Mouse (Mus musculus): ENCODE results near the gene Fbrsl1. TPM values are rescaled to one million over a fixed set of nuclear protein-coding genes. Genes with fewer than 3 reads are reported as not detected.

Fbrsl1 gene
- polyA plus RNA-seq, 1 experiment from 2014 or later = 21.2 TPM

- H3K27ac ChIP-seq (ENCODE audit: low read depth, low read length) = no peak overlapping the region
- peaks cover 10% of the 10 kb centered on the region for H3K36me3 ChIP-seq (ENCODE audit: control insufficient read depth, insufficient read depth, low read length)
- H3K27me3 ChIP-seq (ENCODE audit: control insufficient read depth, insufficient read depth, low read length) = no peaks in the 10 kb centered on the region; the same call in 1 of the 2 replicates
- H3K4me3 ChIP-seq (ENCODE audit: low read depth, low read length) = peak overlapping the region; percentile 36
- no peaks in the 10 kb centered on the region for H3K9me3 ChIP-seq (ENCODE audit: control insufficient read depth, low read length)
- H3K9ac ChIP-seq (replicated peaks; ENCODE audit: low read depth, low read length) = peak overlapping the region; percentile 54
- H3K4me1 ChIP-seq (ENCODE audit: control insufficient read depth, insufficient read depth, low read length) = peaks cover 8% of the 10 kb centered on the region; the same call in 1 of the 2 replicates
- H3K4me2 ChIP-seq (ENCODE audit: low read depth, low read length) = peak overlapping the region; percentile 80
- peak; percentile 10; the same call in 1 of the 2 replicates for ATAC-seq (ENCODE audit: low read depth)
- 24% methylated on average over 11 of the region's 11 CpGs for WGBS
Observed at GRCm38 (mm10) chr5:110363822-110364545, 84.3 kb downstream of the Fbrsl1 start.

- Histone ChIP-seq H3K36me3 (ENCODE audit: control insufficient read depth, insufficient read depth, low read length) (peaks cover 10% of the 10 kb centered on the region), H3K27me3 (ENCODE audit: control insufficient read depth, insufficient read depth, low read length) (no peaks in the 10 kb centered on the region; the same call in 1 of the 2 replicates), H3K4me3 (ENCODE audit: low read depth, low read length) (peak overlapping the region; percentile 36), H3K9me3 (ENCODE audit: control insufficient read depth, low read length) (no peaks in the 10 kb centered on the region), H3K4me2 (ENCODE audit: low read depth, low read length) (peak overlapping the region; percentile 80), H3K27ac (ENCODE audit: low read depth, low read length) (no peak overlapping the region), H3K9ac (replicated peaks; ENCODE audit: low read depth, low read length) (peak overlapping the region; percentile 54), H3K4me1 (ENCODE audit: control insufficient read depth, insufficient read depth, low read length) (peaks cover 8% of the 10 kb centered on the region; the same call in 1 of the 2 replicates)
- peak; percentile 83 for ATAC-seq (ENCODE audit: low read depth)
- WGBS = 2% methylated on average over 61 of the region's 72 CpGs
Observed at GRCm38 (mm10) chr5:110363179-110363821, 85.0 kb downstream of the Fbrsl1 start.

DNA sequence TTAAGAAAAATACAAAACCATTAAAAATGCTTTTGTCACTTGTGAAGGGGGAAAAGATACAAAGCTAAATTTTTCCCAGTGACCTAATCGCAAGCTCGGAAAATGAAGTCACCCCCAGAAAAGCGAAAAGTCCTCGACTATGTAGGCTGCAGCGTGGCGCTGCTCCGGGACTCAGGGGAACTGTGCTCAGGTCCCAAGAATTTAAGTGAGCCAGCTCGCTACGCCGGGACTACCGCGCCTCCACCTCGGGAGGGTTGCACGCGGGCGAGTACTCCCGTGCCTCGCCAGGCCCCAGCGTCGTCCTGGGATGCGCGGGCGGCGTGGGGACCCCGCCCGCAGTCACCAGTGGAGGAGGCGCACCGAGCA is 85.5 kb downstream of the Fbrsl1 start:
- ATAC-seq (ENCODE audit: low read depth) = peak; percentile 26
- H3K27ac ChIP-seq (ENCODE audit: low read depth, low read length) = no peak overlapping the region

GRCm38 (mm10) chr5:110361465-110361864 is 86.8 kb downstream of the Fbrsl1 start:
- H3K9me3 ChIP-seq (ENCODE audit: control insufficient read depth, low read length) = no peaks in the 10 kb centered on the region
- 88% methylated on average over 6 of the region's 6 CpGs for WGBS
- H3K36me3 ChIP-seq (ENCODE audit: control insufficient read depth, insufficient read depth, low read length) = no peaks in the 10 kb centered on the region; the same call in 1 of the 2 replicates
- peaks cover 8% of the 10 kb centered on the region; the same call in 1 of the 2 replicates for H3K4me1 ChIP-seq (ENCODE audit: control insufficient read depth, insufficient read depth, low read length)
- H3K27me3 ChIP-seq (ENCODE audit: control insufficient read depth, insufficient read depth, low read length) = no peaks in the 10 kb centered on the region; the same call in 1 of the 2 replicates
- no peak overlapping the region for H3K4me2 ChIP-seq (ENCODE audit: low read depth, low read length)
- no peak overlapping the region for H3K27ac ChIP-seq (ENCODE audit: low read depth, low read length)
- no peak for ATAC-seq (ENCODE audit: low read depth)
- H3K4me3 ChIP-seq (ENCODE audit: low read depth, low read length) = no peak overlapping the region
- no peak overlapping the region for H3K9ac ChIP-seq (replicated peaks; ENCODE audit: low read depth, low read length)

More for the DNA sequence above, 85.5 kb downstream of the Fbrsl1 start:
- Histone ChIP-seq H3K9me3 (ENCODE audit: control insufficient read depth, low read length) (no peaks in the 10 kb centered on the region), H3K4me2 (ENCODE audit: low read depth, low read length) (peak overlapping the region; percentile 80), H3K9ac (replicated peaks; ENCODE audit: low read depth, low read length) (peak overlapping the region; percentile 54), H3K36me3 (ENCODE audit: control insufficient read depth, insufficient read depth, low read length) (peaks cover 8% of the 10 kb centered on the region), H3K4me3 (ENCODE audit: low read depth, low read length) (peak overlapping the region; percentile 36), H3K27me3 (ENCODE audit: control insufficient read depth, insufficient read depth, low read length) (no peaks in the 10 kb centered on the region; the same call in 1 of the 2 replicates), H3K4me1 (ENCODE audit: control insufficient read depth, insufficient read depth, low read length) (peaks cover 8% of the 10 kb centered on the region; the same call in 1 of the 2 replicates)
- WGBS = 1% methylated on average over 28 of the region's 28 CpGs

DNA sequence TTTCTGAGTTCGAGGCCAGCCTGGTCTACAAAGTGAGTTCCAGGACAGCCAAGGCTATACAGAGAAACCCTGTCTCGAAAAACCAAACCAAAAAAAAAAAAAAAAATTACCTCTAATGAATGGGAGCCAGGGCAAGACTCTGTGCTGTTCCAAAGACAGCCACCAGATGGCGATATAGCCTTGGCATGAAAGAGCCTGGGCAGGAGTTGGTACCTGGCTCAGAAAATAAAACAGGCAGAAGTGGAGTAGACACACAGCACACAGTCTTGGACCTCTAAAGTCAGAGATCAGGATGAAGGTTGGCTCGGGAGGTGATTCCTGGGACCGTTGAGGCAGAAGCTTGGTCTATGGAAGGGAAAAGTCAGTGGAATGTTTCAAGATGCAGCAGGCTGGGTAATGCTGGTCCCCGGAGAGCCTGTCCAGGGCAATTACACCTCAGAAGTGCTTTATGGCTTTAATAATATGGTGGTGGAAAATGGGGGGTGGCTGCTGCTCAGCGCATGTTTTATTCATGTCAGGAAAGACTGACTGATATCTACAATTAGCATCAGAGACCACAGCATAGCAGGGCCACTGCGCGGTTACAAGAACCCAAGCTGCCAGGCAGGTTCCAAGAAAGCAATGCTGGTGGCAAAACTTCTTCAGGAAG is 90.6 kb downstream of the Fbrsl1 start:
- no peak overlapping the region for H3K9ac ChIP-seq (replicated peaks; ENCODE audit: low read depth, low read length)
- no peak overlapping the region for H3K4me2 ChIP-seq (ENCODE audit: low read depth, low read length)
- no peak overlapping the region; the same call in 1 of the 2 replicates for H3K27ac ChIP-seq (ENCODE audit: low read depth, low read length)
- peak; percentile 75 for ATAC-seq (ENCODE audit: low read depth)
- H3K27me3 ChIP-seq (ENCODE audit: control insufficient read depth, insufficient read depth, low read length) = no peaks in the 10 kb centered on the region; the same call in 1 of the 2 replicates
- H3K36me3 ChIP-seq (ENCODE audit: control insufficient read depth, insufficient read depth, low read length) = no peaks in the 10 kb centered on the region; the same call in 1 of the 2 replicates
- H3K4me3 ChIP-seq (ENCODE audit: low read depth, low read length) = no peak overlapping the region
- WGBS = 20% methylated on average over 9 of the region's 9 CpGs
- no peaks in the 10 kb centered on the region for H3K9me3 ChIP-seq (ENCODE audit: control insufficient read depth, low read length)
- H3K4me1 ChIP-seq (ENCODE audit: control insufficient read depth, insufficient read depth, low read length) = no peaks in the 10 kb centered on the region

- 23% methylated on average over 7 of the region's 7 CpGs for WGBS
- Histone ChIP-seq H3K27ac (ENCODE audit: low read depth, low read length) (no peak overlapping the region), H3K9me3 (ENCODE audit: control insufficient read depth, low read length) (no peaks in the 10 kb centered on the region), H3K4me3 (ENCODE audit: low read depth, low read length) (no peak overlapping the region), H3K4me2 (ENCODE audit: low read depth, low read length) (no peak overlapping the region), H3K36me3 (ENCODE audit: control insufficient read depth, insufficient read depth, low read length) (no peaks in the 10 kb centered on the region), H3K27me3 (ENCODE audit: control insufficient read depth, insufficient read depth, low read length) (no peaks in the 10 kb centered on the region), H3K4me1 (ENCODE audit: control insufficient read depth, insufficient read depth, low read length) (no peaks in the 10 kb centered on the region), H3K9ac (replicated peaks; ENCODE audit: low read depth, low read length) (no peak overlapping the region)
- ATAC-seq (ENCODE audit: low read depth) = no peak
Observed at GRCm38 (mm10) chr5:110354716-110355115, 93.6 kb downstream of the Fbrsl1 start.

DNA sequence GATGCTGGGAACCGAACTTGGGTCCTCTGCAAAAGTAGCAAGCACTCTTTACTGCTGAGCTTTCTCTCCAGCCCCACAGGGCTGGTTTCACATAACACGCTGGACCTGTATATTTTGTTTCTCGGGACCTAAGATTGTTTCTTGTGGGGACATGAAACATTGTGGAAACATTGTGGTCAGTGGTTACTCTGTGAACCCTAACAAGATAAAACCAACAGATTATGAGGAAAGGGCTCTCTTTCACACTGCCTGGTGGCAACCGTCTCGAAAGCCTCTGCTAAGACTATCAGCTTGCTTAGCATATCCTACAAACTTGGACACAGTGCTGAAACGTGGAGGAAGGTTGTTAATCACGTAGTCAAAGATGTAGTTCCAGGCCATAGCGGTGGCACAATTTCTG is 101.3 kb downstream of the Fbrsl1 start:
- H3K4me2 ChIP-seq (ENCODE audit: low read depth, low read length) = no peak overlapping the region
- H3K9me3 ChIP-seq (ENCODE audit: control insufficient read depth, low read length) = no peaks in the 10 kb centered on the region
- no peak overlapping the region for H3K4me3 ChIP-seq (ENCODE audit: low read depth, low read length)
- WGBS = 86% methylated on average over 8 of the region's 8 CpGs
- peaks cover 5% of the 10 kb centered on the region; the same call in 1 of the 2 replicates for H3K27me3 ChIP-seq (ENCODE audit: control insufficient read depth, insufficient read depth, low read length)
- no peak overlapping the region for H3K9ac ChIP-seq (replicated peaks; ENCODE audit: low read depth, low read length)
- H3K27ac ChIP-seq (ENCODE audit: low read depth, low read length) = no peak overlapping the region
- no peaks in the 10 kb centered on the region for H3K36me3 ChIP-seq (ENCODE audit: control insufficient read depth, insufficient read depth, low read length)
- peaks cover 6% of the 10 kb centered on the region; the same call in 1 of the 2 replicates for H3K4me1 ChIP-seq (ENCODE audit: control insufficient read depth, insufficient read depth, low read length)
- ATAC-seq (ENCODE audit: low read depth) = no peak

DNA sequence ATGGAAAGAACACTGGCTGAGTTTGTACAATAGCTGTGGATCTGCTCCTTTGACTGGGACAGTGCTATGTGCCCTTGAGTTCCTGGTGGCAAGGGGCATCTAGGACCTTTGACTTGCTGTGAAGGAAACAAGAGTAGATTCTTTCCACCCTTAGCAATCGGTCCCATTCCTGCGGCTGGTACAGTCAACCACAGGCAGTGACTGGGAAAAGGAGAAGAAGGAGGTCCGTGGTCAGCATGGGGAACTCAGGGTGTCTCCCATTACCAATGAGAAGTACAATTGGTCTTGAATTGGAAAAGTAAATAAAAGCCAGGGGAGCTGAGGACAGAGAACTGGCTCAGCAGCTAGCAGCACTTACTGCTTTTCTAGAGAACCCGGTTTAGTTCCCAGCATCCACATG is 102.8 kb downstream of the Fbrsl1 start:
- no peak overlapping the region for H3K9ac ChIP-seq (replicated peaks; ENCODE audit: low read depth, low read length)
- H3K4me1 ChIP-seq (ENCODE audit: control insufficient read depth, insufficient read depth, low read length) = peaks cover 6% of the 10 kb centered on the region; the same call in 1 of the 2 replicates
- no peak for ATAC-seq (ENCODE audit: low read depth)
- no peak overlapping the region for H3K4me2 ChIP-seq (ENCODE audit: low read depth, low read length)
- no peaks in the 10 kb centered on the region for H3K36me3 ChIP-seq (ENCODE audit: control insufficient read depth, insufficient read depth, low read length)
- no peaks in the 10 kb centered on the region for H3K9me3 ChIP-seq (ENCODE audit: control insufficient read depth, low read length)
- 85% methylated on average over 4 of the region's 4 CpGs for WGBS
- peaks cover 7% of the 10 kb centered on the region; the same call in 1 of the 2 replicates for H3K27me3 ChIP-seq (ENCODE audit: control insufficient read depth, insufficient read depth, low read length)
- no peak overlapping the region for H3K27ac ChIP-seq (ENCODE audit: low read depth, low read length)
- no peak overlapping the region for H3K4me3 ChIP-seq (ENCODE audit: low read depth, low read length)

Measured in neural tube, embryonic 14.5 days (tissue).